Mouse (Mus musculus) urinary bladder, postnatal 4 days (tissue): ENCODE data around the gene Rbm24.

Experiments
- DNase-seq, 2 experiments: peaks; one replicate each; pipeline ENCODE4 v3.0.0; 2021 to 2022; ENCODE audit warnings: low spot score in 2 of 2

The Rbm24 gene

GRCm38 (mm10) chr13:46438960-46439359, 20.7 kb downstream of the Rbm24 start:
- no peak for DNase-seq

GRCm38 (mm10) chr13:46444021-46444420, 25.8 kb downstream of the Rbm24 start:
- no peak for DNase-seq

- no peak for DNase-seq
Measured at GRCm38 (mm10) chr13:46446062-46446461, 27.8 kb downstream of the Rbm24 start.

- DNase-seq = no peak
Measured at GRCm38 (mm10) chr13:46448276-46448675, 30.0 kb downstream of the Rbm24 start.

- DNase-seq = no peak
Measured at GRCm38 (mm10) chr13:46449955-46450354, 31.7 kb downstream of the Rbm24 start.

- DNase-seq = no peak
Measured at GRCm38 (mm10) chr13:46450623-46451022, 32.4 kb downstream of the Rbm24 start.

GRCm38 (mm10) chr13:46451548-46451947, 33.3 kb downstream of the Rbm24 start:
- DNase-seq = no peak

- DNase-seq = no peak
Measured at GRCm38 (mm10) chr13:46459546-46459945, 41.3 kb downstream of the Rbm24 start.

- DNase-seq = no peak
Measured at GRCm38 (mm10) chr13:46462280-46462679, 44.0 kb downstream of the Rbm24 start.

- no peak for DNase-seq
Measured at GRCm38 (mm10) chr13:46463764-46464163, 45.5 kb downstream of the Rbm24 start.

- DNase-seq = no peak
Measured at GRCm38 (mm10) chr13:46468251-46468650, 50.0 kb downstream of the Rbm24 start.

- no peak for DNase-seq
Measured at GRCm38 (mm10) chr13:46469536-46469935, 51.3 kb downstream of the Rbm24 start.
